ENCODE assay signal across 8 mouse cellular contexts in genomic region chr6:48016090-48016521, GRCm38 (mm10). TPM values are rescaled to one million over a fixed set of nuclear protein-coding genes. Genes with fewer than 3 reads are reported as not detected.
DNase-seq lines count a peak whose midpoint lies in the region; ATAC-seq lines count a peak whose summit lies in the region.

No protein-coding gene starts in this region.

- peaks cover 6% of the 10 kb centered on the region; the same call in 1 of the 2 replicates for H3K4me1 ChIP-seq in forebrain, embryonic 12.5 days
- H3K4me1 ChIP-seq in lung, embryonic 16.5 days (replicated peaks; ENCODE audit: control insufficient read depth, insufficient read depth, low read length), result peaks cover 1% of the 10 kb centered on the region

- intact Hi-C loops in heart, postnatal 36 days (cut with DNase I), result loop anchor here (1.0 kb wide), 1 partner anchor 70 kb away; the partner anchor contains the start of gene Zfp746

- peak; percentile 40 for DNase-seq in MEL-GATA-1-ER (ENCODE audit: extremely low read depth, low read depth)
- peak; percentile 45 to 59 for DNase-seq in heart, postnatal 36 days
- peak; percentile 16 for DNase-seq in large intestine, adult 2 months (ENCODE audit: low read depth, low spot score)
- peak; percentile 52 for DNase-seq in ovary, adult 18-20 months (ENCODE audit: low spot score)
- peak; percentile 85 for DNase-seq in thymus, postnatal 0 days (ENCODE audit: low spot score)

- H3K4me3 ChIP-seq in forebrain, embryonic 12.5 days (replicated peaks), result peak overlapping the region; percentile 44
- H3K4me3 ChIP-seq in lung, embryonic 16.5 days (ENCODE audit: low read length), result peak overlapping the region; percentile 32

- H3K9me3 ChIP-seq in forebrain, embryonic 12.5 days, result no peaks in the 10 kb centered on the region
- H3K9me3 ChIP-seq in lung, embryonic 16.5 days (ENCODE audit: control insufficient read depth, low read length), result no peaks in the 10 kb centered on the region

- WGBS in forebrain, embryonic 12.5 days, result 0% methylated on average over 24 of the region's 24 CpGs
- WGBS in large intestine, adult 2 months, result under 1% methylated on average over 24 of the region's 24 CpGs
- 0% methylated on average over 20 of the region's 24 CpGs for WGBS in lung, embryonic 16.5 days

- no peak overlapping the region for H3K27ac ChIP-seq in forebrain, embryonic 12.5 days
- H3K27ac ChIP-seq in lung, embryonic 16.5 days (ENCODE audit: low read length), result peak overlapping the region; percentile 44

- H3K36me3 ChIP-seq in forebrain, embryonic 12.5 days (replicated peaks), result 0 out of 2 replicates have a peak, but pooled peaks cover 10% of the 10 kb centered on the region
- H3K36me3 ChIP-seq in lung, embryonic 16.5 days (ENCODE audit: control insufficient read depth, insufficient read depth, low read length), result peaks cover 4% of the 10 kb centered on the region

- peak overlapping the region; percentile 67 for H3K4me2 ChIP-seq in forebrain, embryonic 12.5 days
- peak overlapping the region; percentile 58 for H3K4me2 ChIP-seq in lung, embryonic 16.5 days (ENCODE audit: low read depth, low read length)

- peak; percentile 88 for ATAC-seq in cerebellum, adult (ENCODE audit: insufficient number of reproducible peaks, low FRiP score, low TSS enrichment)
- peak; percentile 96 for ATAC-seq in forebrain, embryonic 12.5 days (ENCODE audit: low FRiP score)
- ATAC-seq in lung, embryonic 16.5 days (ENCODE audit: low read depth), result peak; percentile 93

- H3K9ac ChIP-seq in forebrain, embryonic 12.5 days, result peak overlapping the region; percentile 55
- peak overlapping the region; percentile 36 for H3K9ac ChIP-seq in lung, embryonic 16.5 days (ENCODE audit: low read length)

- H3K27me3 ChIP-seq in forebrain, embryonic 12.5 days, result no peaks in the 10 kb centered on the region; the same call in 1 of the 2 replicates
- H3K27me3 ChIP-seq in lung, embryonic 16.5 days (ENCODE audit: control insufficient read depth, insufficient read depth, low read depth, low read length), result no peaks in the 10 kb centered on the region; the same call in 1 of the 2 replicates

RNA-seq across cellular contexts. Expression of gene Zfp777, which starts 32.6 kb away (rescaled TPM):
- polyA plus RNA-seq in forebrain, embryonic 12.5 days (2016; fragmentation: Nextera tagmentation; extraction: Ambion mirVana), result 10.8 and 11.8 TPM in 2 replicates
- 10 to 100 TPM; 12.0 to 16.4 TPM for total RNA-seq in heart, postnatal 36 days (2021)
- 11.7 and 12.4 TPM in 2 replicates for polyA plus RNA-seq in large intestine, adult 2 months (2012; rRNA removed)
- 4.8 and 6.1 TPM in 2 replicates for polyA plus RNA-seq in lung, embryonic 16.5 days (2015; fragmentation: Nextera tagmentation; extraction: Ambion mirVana)
- polyA plus RNA-seq in thymus, postnatal 0 days (2015; fragmentation: Nextera tagmentation; extraction: Ambion mirVana), result 6.1 and 7.5 TPM in 2 replicates

Comparison
In these comparisons a context has a peak if more than half of its experiments do, and no peak if none do; other contexts are left out.
1. DNase-seq: peak in every context shown above with its lines; median percentile 85 in thymus, postnatal 0 days; 52 in heart, postnatal 36 days; 52 in ovary, adult 18-20 months; 40 in MEL-GATA-1-ER; 16 in large intestine, adult 2 months.